Mouse (Mus musculus): Measurements from ENCODE around the gene R3hcc1l. TPM values are rescaled to one million over a fixed set of nuclear protein-coding genes. Genes with fewer than 3 reads are reported as not detected.

Gene R3hcc1l
- total and polyA plus RNA-seq, 3 experiments, result 2.7 to 28.7 (median 28.2) TPM

- H3K79me2 ChIP-seq (replicated peaks; ENCODE audit: control insufficient read depth, insufficient read depth, low read length), result no peaks in the 10 kb centered on the region
- no peak overlapping the region for H3K4me3 ChIP-seq
- TF ChIP-seq POLR2A (IDR thresholded peaks at IDR 0.05; ENCODE audit: insufficient read depth, low read depth, low read length), result no peak
- TF ChIP-seq CTCF (IDR thresholded peaks at IDR 0.05), result no peak
- no peak for TF ChIP-seq EP300 (IDR thresholded peaks at IDR 0.05; ENCODE audit: insufficient read depth, low read depth, low read length)
- intact Hi-C loops (cut with DNase I), result no loop called here
- H3K4me1 ChIP-seq (ENCODE audit: control insufficient read depth, insufficient read depth, low read length), result 0 out of 2 replicates have a peak, but pooled peaks cover 2% of the 10 kb centered on the region
- no peak overlapping the region for H3K27ac ChIP-seq
- WGBS, result 80% methylated on average over 2 of the region's 2 CpGs
- no peaks in the 10 kb centered on the region for H3K27me3 ChIP-seq (ENCODE audit: control insufficient read depth, insufficient read depth, low read length)
- DNase-seq, result peak in 1 of 2 experiments; percentile 4
- H3K36me3 ChIP-seq (ENCODE audit: control insufficient read depth, insufficient read depth, low read length), result no peaks in the 10 kb centered on the region
- no peak overlapping the region for H3K9ac ChIP-seq (ENCODE audit: low read depth, low read length)
Observed at GRCm38 (mm10) chr19:42633650-42634049, 115.1 kb downstream of the R3hcc1l start.

GRCm38 (mm10) chr19:42636631-42637030, 118.1 kb downstream of the R3hcc1l start:
- DNase-seq, result peak in 1 of 2 experiments; percentile 12
- no peak overlapping the region for H3K9ac ChIP-seq (ENCODE audit: low read depth, low read length)
- no peak overlapping the region for H3K4me3 ChIP-seq
- H3K27ac ChIP-seq, result no peak overlapping the region
- 49% methylated on average over 11 of the region's 11 CpGs for WGBS
- no peaks in the 10 kb centered on the region for H3K27me3 ChIP-seq (ENCODE audit: control insufficient read depth, insufficient read depth, low read length)
- intact Hi-C loops (cut with DNase I), result no loop called here
- H3K36me3 ChIP-seq (ENCODE audit: control insufficient read depth, insufficient read depth, low read length), result no peaks in the 10 kb centered on the region
- H3K4me1 ChIP-seq (ENCODE audit: control insufficient read depth, insufficient read depth, low read length), result peaks cover 3% of the 10 kb centered on the region
- TF ChIP-seq POLR2A (IDR thresholded peaks at IDR 0.05; ENCODE audit: insufficient read depth, low read depth, low read length) (no peak), EP300 (IDR thresholded peaks at IDR 0.05; ENCODE audit: insufficient read depth, low read depth, low read length) (no peak), CTCF (IDR thresholded peaks at IDR 0.05) (no peak)
- no peaks in the 10 kb centered on the region for H3K79me2 ChIP-seq (replicated peaks; ENCODE audit: control insufficient read depth, insufficient read depth, low read length)

- Histone ChIP-seq H3K9ac (ENCODE audit: low read depth, low read length) (no peak overlapping the region), H3K27ac (no peak overlapping the region), H3K79me2 (replicated peaks; ENCODE audit: control insufficient read depth, insufficient read depth, low read length) (no peaks in the 10 kb centered on the region), H3K4me3 (no peak overlapping the region), H3K27me3 (ENCODE audit: control insufficient read depth, insufficient read depth, low read length) (no peaks in the 10 kb centered on the region), H3K36me3 (ENCODE audit: control insufficient read depth, insufficient read depth, low read length) (no peaks in the 10 kb centered on the region), H3K4me1 (ENCODE audit: control insufficient read depth, insufficient read depth, low read length) (peaks cover 3% of the 10 kb centered on the region)
- TF ChIP-seq EP300 (IDR thresholded peaks at IDR 0.05; ENCODE audit: insufficient read depth, low read depth, low read length) (peak; percentile 32; the same call in 1 of the 2 replicates), POLR2A (IDR thresholded peaks at IDR 0.05; ENCODE audit: insufficient read depth, low read depth, low read length) (no peak)
- intact Hi-C loops (cut with DNase I), result no loop called here
- peak; percentile 68 to 75 for DNase-seq
- WGBS, result 32% methylated on average over 8 of the region's 8 CpGs
Observed at GRCm38 (mm10) chr19:42638604-42639481, 120.3 kb downstream of the R3hcc1l start.

GRCm38 (mm10) chr19:42639544-42639943, 121.0 kb downstream of the R3hcc1l start:
- Histone ChIP-seq H3K27ac (no peak overlapping the region), H3K9ac (ENCODE audit: low read depth, low read length) (no peak overlapping the region), H3K4me3 (no peak overlapping the region), H3K36me3 (ENCODE audit: control insufficient read depth, insufficient read depth, low read length) (no peaks in the 10 kb centered on the region), H3K27me3 (ENCODE audit: control insufficient read depth, insufficient read depth, low read length) (no peaks in the 10 kb centered on the region), H3K4me1 (ENCODE audit: control insufficient read depth, insufficient read depth, low read length) (peaks cover 3% of the 10 kb centered on the region), H3K79me2 (replicated peaks; ENCODE audit: control insufficient read depth, insufficient read depth, low read length) (no peaks in the 10 kb centered on the region)
- intact Hi-C loops (cut with DNase I), result no loop called here
- 47% methylated on average over 8 of the region's 8 CpGs for WGBS
- no peak for DNase-seq
- TF ChIP-seq EP300 (IDR thresholded peaks at IDR 0.05; ENCODE audit: insufficient read depth, low read depth, low read length) (no peak), CTCF (IDR thresholded peaks at IDR 0.05) (no peak), POLR2A (IDR thresholded peaks at IDR 0.05; ENCODE audit: insufficient read depth, low read depth, low read length) (no peak)

- Histone ChIP-seq H3K27me3 (ENCODE audit: control insufficient read depth, insufficient read depth, low read length) (no peaks in the 10 kb centered on the region), H3K4me1 (ENCODE audit: control insufficient read depth, insufficient read depth, low read length) (peaks cover 3% of the 10 kb centered on the region), H3K4me3 (no peak overlapping the region), H3K27ac (no peak overlapping the region), H3K79me2 (replicated peaks; ENCODE audit: control insufficient read depth, insufficient read depth, low read length) (no peaks in the 10 kb centered on the region), H3K9ac (ENCODE audit: low read depth, low read length) (no peak overlapping the region), H3K36me3 (ENCODE audit: control insufficient read depth, insufficient read depth, low read length) (no peaks in the 10 kb centered on the region)
- intact Hi-C loops (cut with DNase I), result loop anchor here (2.0 kb wide), 1 partner anchor 17 kb away; no protein-coding TSS in a partner anchor
- WGBS, result 75% methylated on average over 9 of the region's 9 CpGs
- DNase-seq, result peak in 1 of 2 experiments; percentile 14
- TF ChIP-seq EP300 (IDR thresholded peaks at IDR 0.05; ENCODE audit: insufficient read depth, low read depth, low read length) (no peak), CTCF (IDR thresholded peaks at IDR 0.05) (no peak), POLR2A (IDR thresholded peaks at IDR 0.05; ENCODE audit: insufficient read depth, low read depth, low read length) (no peak)
Observed at GRCm38 (mm10) chr19:42640211-42640610, 121.7 kb downstream of the R3hcc1l start.

Other genes with a start within 250 kb of the R3hcc1l start
- gene Crtac1, start 87.0 kb upstream of the R3hcc1l start, total RNA-seq (2021), result not detected
- gene Crtac1, start 87.0 kb upstream of the R3hcc1l start, polyA plus RNA-seq (2012; rRNA removed), result 0.09 TPM in 1 of 2 replicates, not detected in the other
- gene Loxl4, start 94.1 kb downstream of the R3hcc1l start, total RNA-seq (2021), result under 1 TPM; 0.77 to 0.91 TPM
- gene Loxl4, start 94.1 kb downstream of the R3hcc1l start, polyA plus RNA-seq (2012; rRNA removed), result 0.76 and 0.82 TPM in 2 replicates
- 1 to 10 TPM; 3.9 to 4.4 TPM for gene Pyroxd2, start 234.0 kb downstream of the R3hcc1l start, total RNA-seq (2021)
- gene Pyroxd2, start 234.0 kb downstream of the R3hcc1l start, polyA plus RNA-seq (2012; rRNA removed), result 4.6 and 4.7 TPM in 2 replicates

Data from heart, adult 2 months (tissue).